Mouse (Mus musculus): ENCODE results near the gene Vapb. TPM values are rescaled to one million over a fixed set of nuclear protein-coding genes. Genes with fewer than 3 reads are reported as not detected.

Vapb gene
- polyA plus RNA-seq, 1 experiment from 2014 or later = 11.7 TPM

DNA sequence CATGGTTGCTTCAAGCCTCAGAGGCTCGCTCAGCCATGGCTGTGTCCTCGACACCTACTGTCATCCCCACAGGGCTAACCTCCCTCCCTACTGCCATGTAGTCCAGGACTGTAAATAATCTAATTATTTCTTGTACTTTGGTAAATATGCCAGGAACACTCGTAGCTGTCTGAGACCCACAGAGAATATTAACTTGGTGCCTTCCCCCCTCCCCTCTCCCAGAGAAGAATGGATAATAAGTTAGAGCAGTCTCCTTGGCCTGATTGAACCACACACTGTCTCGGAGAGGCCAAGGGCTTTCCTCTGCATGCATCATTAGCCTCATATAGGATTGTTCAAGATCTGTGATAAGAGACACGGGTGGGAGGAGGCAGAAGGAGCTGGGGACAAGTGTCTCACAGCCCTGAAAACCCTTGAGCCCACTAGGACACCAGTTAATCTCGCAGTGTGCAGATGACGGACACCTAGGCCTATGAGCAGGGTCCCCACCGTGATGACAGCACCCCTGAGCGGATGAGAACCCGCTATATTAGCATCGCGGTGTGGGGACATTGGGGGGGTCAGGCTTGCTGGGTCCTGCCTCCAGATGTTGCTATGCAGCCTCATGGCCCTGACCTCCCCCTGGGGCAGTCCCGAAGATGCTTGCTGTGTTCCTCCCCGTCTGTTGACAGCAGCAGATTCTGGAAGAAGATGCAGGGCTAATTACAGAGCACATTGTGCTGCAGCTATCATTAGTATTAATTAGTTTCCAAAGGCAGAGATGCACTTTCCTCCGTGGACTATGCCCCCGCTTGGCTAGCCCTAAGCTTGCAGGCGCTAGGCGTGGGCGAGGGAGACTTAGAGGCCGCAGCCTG lies 54.8 kb downstream of the Vapb start:
- H3K27me3 ChIP-seq (replicated peaks; ENCODE audit: control insufficient read depth, insufficient read depth, low read length) = no peaks in the 10 kb centered on the region
- DNase-seq (ENCODE audit: low spot score) (no peak), ATAC-seq (replicated peaks; ENCODE audit: low FRiP score, low TSS enrichment, low read depth) (no peak)
- peaks cover 3% of the 10 kb centered on the region; the same call in 1 of the 2 replicates for H3K9me3 ChIP-seq (ENCODE audit: control insufficient read depth, low read length)
- no peaks in the 10 kb centered on the region for H3K36me3 ChIP-seq (ENCODE audit: control insufficient read depth, insufficient read depth, low read length)
- peaks cover 34% of the 10 kb centered on the region for H3K4me1 ChIP-seq (replicated peaks; ENCODE audit: control insufficient read depth, insufficient read depth, low read length)
- no peak overlapping the region for H3K9ac ChIP-seq (ENCODE audit: low read length)
- H3K4me3 ChIP-seq (ENCODE audit: low read depth, low read length) = no peak overlapping the region
- no peak overlapping the region for H3K27ac ChIP-seq (ENCODE audit: low read depth)
- H3K4me2 ChIP-seq (ENCODE audit: low read length) = no peak overlapping the region
- WGBS = 79% methylated on average over 20 of the region's 20 CpGs

DNA sequence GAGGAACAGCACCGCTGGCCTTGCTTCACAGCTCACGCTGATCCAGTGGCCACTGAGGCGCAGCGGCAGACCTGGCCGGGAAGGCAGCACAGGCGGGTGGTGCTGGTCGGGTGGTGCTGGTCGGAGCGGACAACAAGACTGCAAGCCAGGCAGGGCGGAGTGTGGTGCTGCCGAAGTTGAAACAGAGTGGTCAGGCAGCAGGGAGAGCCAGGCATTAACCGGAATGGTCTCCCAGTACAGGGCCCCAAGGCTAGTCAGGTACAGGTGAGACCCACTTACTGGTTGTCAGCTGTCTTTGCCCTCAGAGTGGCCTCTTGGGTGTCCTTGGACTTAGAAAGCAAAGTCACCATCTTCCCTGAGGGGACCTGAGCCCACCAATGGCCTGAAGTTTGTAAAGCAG lies 56.7 kb downstream of the Vapb start:
- no peak for DNase-seq (ENCODE audit: low spot score)
- no peak for ATAC-seq (replicated peaks; ENCODE audit: low FRiP score, low TSS enrichment, low read depth)
- Histone ChIP-seq H3K4me3 (ENCODE audit: low read depth, low read length) (no peak overlapping the region), H3K36me3 (ENCODE audit: control insufficient read depth, insufficient read depth, low read length) (no peaks in the 10 kb centered on the region), H3K27me3 (replicated peaks; ENCODE audit: control insufficient read depth, insufficient read depth, low read length) (no peaks in the 10 kb centered on the region), H3K27ac (ENCODE audit: low read depth) (no peak overlapping the region), H3K9ac (ENCODE audit: low read length) (no peak overlapping the region), H3K4me2 (ENCODE audit: low read length) (no peak overlapping the region), H3K9me3 (ENCODE audit: control insufficient read depth, low read length) (no peaks in the 10 kb centered on the region), H3K4me1 (replicated peaks; ENCODE audit: control insufficient read depth, insufficient read depth, low read length) (peaks cover 33% of the 10 kb centered on the region)
- WGBS = 94% methylated on average over 12 of the region's 12 CpGs

DNA sequence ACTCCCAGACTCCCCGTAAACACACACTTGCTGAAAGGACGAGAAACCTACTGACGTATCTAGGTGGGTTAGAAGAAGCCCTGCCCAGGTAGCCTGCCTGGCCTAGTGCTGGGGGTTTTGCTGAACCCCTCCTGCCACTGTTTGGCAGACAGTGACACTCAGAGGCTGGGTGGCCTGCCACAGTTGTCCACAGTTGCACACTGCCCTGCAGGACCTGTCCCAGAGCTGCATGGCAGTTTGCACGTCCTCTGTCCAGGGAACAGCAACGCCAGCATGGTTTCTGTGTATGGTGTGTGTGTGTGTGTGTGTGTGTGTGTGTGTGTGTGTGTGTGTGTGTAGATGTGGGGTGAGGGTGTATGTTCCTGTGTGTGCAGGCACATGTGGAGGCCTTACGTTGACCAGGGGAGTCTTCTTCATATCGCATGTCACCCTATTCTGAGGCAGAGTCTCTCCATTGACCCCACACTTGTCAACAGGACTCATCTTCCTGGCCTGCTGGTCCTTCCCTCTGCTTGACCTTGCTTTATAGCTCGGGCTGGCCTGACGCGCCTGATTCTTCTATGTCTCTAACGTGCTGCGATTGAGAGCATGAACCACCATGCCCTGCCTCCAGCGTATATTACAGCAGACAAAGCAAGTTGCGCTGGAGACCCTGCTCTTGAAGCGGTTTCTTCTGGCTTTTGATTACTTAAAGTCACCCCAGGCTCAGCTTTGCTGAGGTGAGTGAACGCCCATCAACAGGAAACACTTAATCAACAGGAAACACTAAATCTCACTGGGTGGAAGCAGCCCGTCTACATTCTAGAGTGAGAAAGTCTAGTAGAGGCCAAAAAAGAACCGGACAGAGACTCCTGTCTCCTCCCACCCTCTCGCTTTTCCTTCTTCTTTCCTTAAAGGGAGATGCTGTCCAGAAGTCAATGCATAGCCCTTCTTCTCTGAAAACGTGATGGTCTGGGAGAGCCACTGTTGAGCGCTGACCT lies 57.5 kb downstream of the Vapb start:
- WGBS = 50% methylated on average over 21 of the region's 21 CpGs
- no peak overlapping the region for H3K4me2 ChIP-seq (ENCODE audit: low read length)
- peak overlapping the region; percentile 57; the same call in 1 of the 2 replicates for H3K27ac ChIP-seq (ENCODE audit: low read depth)
- H3K9ac ChIP-seq (ENCODE audit: low read length) = no peak overlapping the region
- no peaks in the 10 kb centered on the region for H3K9me3 ChIP-seq (ENCODE audit: control insufficient read depth, low read length)
- DNase-seq (ENCODE audit: low spot score) (no peak), ATAC-seq (replicated peaks; ENCODE audit: low FRiP score, low TSS enrichment, low read depth) (no peak)
- no peak overlapping the region for H3K4me3 ChIP-seq (ENCODE audit: low read depth, low read length)
- H3K36me3 ChIP-seq (ENCODE audit: control insufficient read depth, insufficient read depth, low read length) = no peaks in the 10 kb centered on the region
- H3K4me1 ChIP-seq (replicated peaks; ENCODE audit: control insufficient read depth, insufficient read depth, low read length) = peaks cover 25% of the 10 kb centered on the region
- H3K27me3 ChIP-seq (replicated peaks; ENCODE audit: control insufficient read depth, insufficient read depth, low read length) = no peaks in the 10 kb centered on the region

DNA sequence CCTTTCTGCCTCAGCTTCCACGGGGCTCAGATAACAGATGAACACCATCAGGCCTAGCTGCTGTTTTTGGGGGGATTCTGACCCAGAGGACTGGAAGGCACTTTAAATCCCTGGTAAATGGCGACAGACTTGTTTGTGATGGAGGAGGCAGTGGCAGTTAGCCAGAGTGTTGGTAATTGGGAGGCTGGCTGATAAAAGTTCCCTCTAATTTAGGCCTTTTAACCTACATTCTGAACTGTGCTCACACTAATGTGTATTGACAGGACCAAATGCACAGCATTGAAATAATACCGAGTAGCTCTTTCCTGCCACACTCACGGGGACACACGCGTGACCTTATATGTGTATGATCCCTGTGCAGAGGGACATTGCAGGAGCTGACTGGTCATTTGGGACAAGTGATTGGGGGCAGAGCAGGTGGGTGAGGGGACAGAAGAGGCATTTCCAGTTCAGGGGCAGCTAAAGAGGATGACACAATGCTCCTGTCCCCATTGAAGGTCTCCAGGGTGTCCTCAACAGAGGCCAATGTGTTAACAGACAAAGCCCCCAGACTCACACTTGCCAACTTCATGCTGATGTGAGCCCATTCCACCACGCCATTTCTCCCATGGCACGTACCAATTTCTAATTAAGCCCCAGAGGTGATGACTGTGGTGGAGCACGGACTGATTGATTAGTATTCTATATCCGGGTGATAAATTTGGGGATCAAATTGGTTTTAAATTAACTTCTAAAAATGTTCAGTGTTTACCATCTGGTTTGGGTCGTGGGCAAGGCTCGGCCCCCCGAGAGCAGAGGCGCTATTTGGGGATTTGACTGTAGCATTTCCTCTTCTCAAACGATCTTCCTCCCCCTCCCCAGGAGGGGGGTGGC lies 58.7 kb downstream of the Vapb start:
- 68% methylated on average over 15 of the region's 15 CpGs for WGBS
- Histone ChIP-seq H3K4me1 (replicated peaks; ENCODE audit: control insufficient read depth, insufficient read depth, low read length) (peaks cover 17% of the 10 kb centered on the region; the same call in 1 of the 2 replicates), H3K27ac (ENCODE audit: low read depth) (no peak overlapping the region; the same call in 1 of the 2 replicates)

DNA sequence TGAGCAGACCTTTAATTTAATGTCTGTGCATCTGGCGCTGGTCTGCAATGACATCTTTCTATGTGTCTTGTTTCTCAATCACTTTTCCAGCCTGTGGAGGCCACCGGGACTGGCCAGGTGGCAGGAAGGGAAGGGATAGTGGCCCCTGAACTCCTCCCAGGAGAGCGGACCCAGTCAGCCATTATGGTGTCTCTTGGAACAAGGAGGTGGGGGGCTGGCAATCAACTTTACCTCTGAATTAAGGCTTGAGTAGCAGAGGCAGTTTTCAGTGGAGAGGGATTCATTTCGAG lies 59.3 kb downstream of the Vapb start:
- H3K4me2 ChIP-seq (ENCODE audit: low read length) = no peak overlapping the region
- H3K4me1 ChIP-seq (replicated peaks; ENCODE audit: control insufficient read depth, insufficient read depth, low read length) = peaks cover 19% of the 10 kb centered on the region; the same call in 1 of the 2 replicates
- H3K36me3 ChIP-seq (ENCODE audit: control insufficient read depth, insufficient read depth, low read length) = no peaks in the 10 kb centered on the region
- H3K9ac ChIP-seq (ENCODE audit: low read length) = no peak overlapping the region
- DNase-seq (ENCODE audit: low spot score) (no peak), ATAC-seq (replicated peaks; ENCODE audit: low FRiP score, low TSS enrichment, low read depth) (no peak)
- WGBS = 63% methylated on average over 4 of the region's 4 CpGs
- H3K9me3 ChIP-seq (ENCODE audit: control insufficient read depth, low read length) = no peaks in the 10 kb centered on the region
- no peak overlapping the region for H3K27ac ChIP-seq (ENCODE audit: low read depth)
- H3K4me3 ChIP-seq (ENCODE audit: low read depth, low read length) = no peak overlapping the region
- no peaks in the 10 kb centered on the region for H3K27me3 ChIP-seq (replicated peaks; ENCODE audit: control insufficient read depth, insufficient read depth, low read length)

More for the DNA sequence above, 58.7 kb downstream of the Vapb start:
- Histone ChIP-seq H3K9ac (ENCODE audit: low read length) (no peak overlapping the region), H3K9me3 (ENCODE audit: control insufficient read depth, low read length) (no peaks in the 10 kb centered on the region), H3K4me3 (ENCODE audit: low read depth, low read length) (no peak overlapping the region), H3K4me2 (ENCODE audit: low read length) (no peak overlapping the region), H3K27me3 (replicated peaks; ENCODE audit: control insufficient read depth, insufficient read depth, low read length) (no peaks in the 10 kb centered on the region), H3K36me3 (ENCODE audit: control insufficient read depth, insufficient read depth, low read length) (no peaks in the 10 kb centered on the region)
- ATAC-seq (replicated peaks; ENCODE audit: low FRiP score, low TSS enrichment, low read depth) (no peak), DNase-seq (ENCODE audit: low spot score) (no peak)

DNA sequence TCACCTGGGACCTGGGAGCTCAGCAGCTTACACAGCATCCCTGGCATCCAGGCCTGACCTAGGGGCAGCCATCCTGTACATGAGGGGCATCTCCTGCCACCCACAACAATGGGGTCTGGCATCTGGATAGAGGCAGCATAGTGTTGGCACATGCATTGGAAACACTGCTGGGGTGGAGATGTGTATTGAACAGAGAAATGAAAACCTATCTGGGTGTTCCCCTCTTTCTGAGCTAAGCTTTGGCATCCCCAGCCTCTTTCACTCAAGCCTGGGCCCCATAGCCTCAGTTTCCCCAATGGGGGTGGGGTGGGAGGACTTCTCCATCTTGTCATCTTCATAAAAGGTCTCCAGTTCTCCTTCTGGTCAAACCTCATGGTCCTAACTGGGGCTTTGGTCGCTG lies 62.2 kb downstream of the Vapb start:
- DNase-seq (ENCODE audit: low spot score) = no peak

DNA sequence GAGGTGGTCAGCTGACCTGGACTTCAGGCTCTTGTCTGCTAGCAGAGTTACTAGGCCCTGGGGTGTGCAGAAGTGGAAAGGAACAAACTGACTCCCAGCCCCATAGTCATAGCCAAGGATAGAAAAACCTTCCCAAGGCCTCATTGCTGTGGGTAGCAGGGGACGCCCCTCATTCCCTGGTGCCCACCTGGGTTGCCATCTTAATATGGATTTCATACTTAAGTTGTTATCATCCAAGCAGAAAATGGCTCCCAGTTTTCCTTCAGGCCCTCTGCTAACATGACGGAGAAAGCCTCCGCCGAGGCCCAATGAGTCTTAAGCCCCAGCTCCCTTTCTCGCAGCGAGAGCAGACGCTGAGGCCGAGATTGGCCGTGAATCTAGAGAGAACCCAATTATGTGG lies 63.3 kb downstream of the Vapb start:
- Histone ChIP-seq H3K4me2 (ENCODE audit: low read length) (no peak overlapping the region), H3K9ac (ENCODE audit: low read length) (no peak overlapping the region), H3K4me3 (ENCODE audit: low read depth, low read length) (no peak overlapping the region), H3K27me3 (replicated peaks; ENCODE audit: control insufficient read depth, insufficient read depth, low read length) (no peaks in the 10 kb centered on the region), H3K36me3 (ENCODE audit: control insufficient read depth, insufficient read depth, low read length) (no peaks in the 10 kb centered on the region), H3K4me1 (replicated peaks; ENCODE audit: control insufficient read depth, insufficient read depth, low read length) (peaks cover 14% of the 10 kb centered on the region; the same call in 1 of the 2 replicates), H3K9me3 (ENCODE audit: control insufficient read depth, low read length) (no peaks in the 10 kb centered on the region), H3K27ac (ENCODE audit: low read depth) (no peak overlapping the region)
- DNase-seq (ENCODE audit: low spot score) (no peak), ATAC-seq (replicated peaks; ENCODE audit: low FRiP score, low TSS enrichment, low read depth) (no peak)
- 95% methylated on average over 9 of the region's 9 CpGs for WGBS

More for the DNA sequence above, 62.2 kb downstream of the Vapb start:
- Histone ChIP-seq H3K27ac (ENCODE audit: low read depth) (no peak overlapping the region), H3K4me2 (ENCODE audit: low read length) (no peak overlapping the region), H3K4me1 (replicated peaks; ENCODE audit: control insufficient read depth, insufficient read depth, low read length) (peaks cover 15% of the 10 kb centered on the region; the same call in 1 of the 2 replicates), H3K9ac (ENCODE audit: low read length) (no peak overlapping the region), H3K27me3 (replicated peaks; ENCODE audit: control insufficient read depth, insufficient read depth, low read length) (no peaks in the 10 kb centered on the region), H3K36me3 (ENCODE audit: control insufficient read depth, insufficient read depth, low read length) (no peaks in the 10 kb centered on the region), H3K9me3 (ENCODE audit: control insufficient read depth, low read length) (no peaks in the 10 kb centered on the region), H3K4me3 (ENCODE audit: low read depth, low read length) (no peak overlapping the region)
- WGBS = 86% methylated on average over 1 of the region's 1 CpGs
- ATAC-seq (replicated peaks; ENCODE audit: low FRiP score, low TSS enrichment, low read depth) = no peak

DNA sequence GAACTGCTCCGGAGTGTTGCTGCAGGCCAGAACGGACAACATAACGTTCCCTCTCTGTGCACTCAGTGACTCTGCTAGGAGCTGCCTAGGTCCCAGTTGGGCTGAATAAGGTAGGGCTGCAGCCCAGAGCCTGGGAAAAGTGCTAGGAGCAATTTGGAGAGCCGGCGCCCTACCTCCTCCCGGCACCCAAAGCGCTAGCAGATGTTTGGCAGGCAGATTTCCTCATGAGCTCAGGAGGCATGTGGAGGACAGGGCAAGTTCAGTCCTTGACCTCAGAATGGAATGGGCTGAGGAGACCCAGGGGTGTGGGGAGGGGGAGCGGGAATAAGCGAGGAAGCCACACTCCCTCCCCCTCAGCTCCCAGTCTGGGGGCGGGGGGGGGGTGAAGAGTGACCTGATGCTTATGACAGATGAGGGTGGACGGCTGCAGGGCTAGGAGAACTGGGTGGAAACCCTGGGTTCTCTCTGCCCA lies 64.1 kb downstream of the Vapb start:
- H3K27ac ChIP-seq (ENCODE audit: low read depth) = peak overlapping the region; percentile 33; the same call in 1 of the 2 replicates
- H3K9ac ChIP-seq (ENCODE audit: low read length) = no peak overlapping the region
- H3K9me3 ChIP-seq (ENCODE audit: control insufficient read depth, low read length) = no peaks in the 10 kb centered on the region
- H3K27me3 ChIP-seq (replicated peaks; ENCODE audit: control insufficient read depth, insufficient read depth, low read length) = no peaks in the 10 kb centered on the region
- ATAC-seq (replicated peaks; ENCODE audit: low FRiP score, low TSS enrichment, low read depth) (0 out of 2 replicates have a peak, but pooled peaks have one; percentile 48), DNase-seq (ENCODE audit: low spot score) (no peak)
- no peaks in the 10 kb centered on the region for H3K36me3 ChIP-seq (ENCODE audit: control insufficient read depth, insufficient read depth, low read length)
- 45% methylated on average over 10 of the region's 11 CpGs for whole genome bisulfite sequencing
- no peak overlapping the region for H3K4me3 ChIP-seq (ENCODE audit: low read depth, low read length)
- peaks cover 9% of the 10 kb centered on the region; the same call in 1 of the 2 replicates for H3K4me1 ChIP-seq (replicated peaks; ENCODE audit: control insufficient read depth, insufficient read depth, low read length)
- H3K4me2 ChIP-seq (ENCODE audit: low read length) = no peak overlapping the region
